Mouse (Mus musculus) ES-E14 (cell line): ENCODE data around the gene Alx1. TPM values are rescaled to one million over a fixed set of nuclear protein-coding genes. Genes with fewer than 3 reads are reported as not detected.

Experiments used
- DNase-seq: peaks from one replicate; pipeline ENCODE4 v3.0.0-alpha.2; 2013; ENCODE audit warnings: low read depth, low spot score
- H3K27ac ChIP-seq: 2 replicates; pipeline ENCODE4 v1.5.1; 2012; ENCODE audit warnings: low read depth, mild to moderate bottlenecking, low read length, moderate library complexity, mixed read lengths; ENCODE audit not compliant: poor library complexity, insufficient read depth, severe bottlenecking
- H3K36me3 ChIP-seq: 2 replicates; pipeline ENCODE4 v1.6.1; 2012; ENCODE audit warnings: mild to moderate bottlenecking, low read length, moderate library complexity, mixed read lengths; ENCODE audit not compliant: control insufficient read depth, poor library complexity, insufficient read depth, severe bottlenecking
- H3K4me1 ChIP-seq, 2 experiments: fragments of 150-350 bp in 1 of 2; sonication (generic) in 1 of 2; 2 replicates each; pipeline ENCODE4 v1.6.1; 2012; ENCODE audit warnings: low read length in 2 of 2, mild to moderate bottlenecking in 1 of 2, mixed read lengths in 1 of 2; ENCODE audit not compliant: control insufficient read depth in 2 of 2, insufficient read depth in 2 of 2, poor library complexity in 1 of 2
- H3K4me3 ChIP-seq, 2 experiments: fragments of 150-350 bp in 1 of 2; sonication (generic) in 1 of 2; 2 replicates each; pipeline ENCODE4 v1.5.1; 2012; ENCODE audit warnings: low read length in 2 of 2, low read depth in 1 of 2, mild to moderate bottlenecking in 1 of 2, mixed read lengths in 1 of 2; ENCODE audit not compliant: insufficient read depth in 1 of 2, poor library complexity in 1 of 2, severe bottlenecking in 1 of 2
- H3K9ac ChIP-seq: 2 replicates; pipeline ENCODE4 v1.6.1; 2012; ENCODE audit warnings: low read depth, mild to moderate bottlenecking, low read length, mixed read lengths; ENCODE audit not compliant: poor library complexity, insufficient read depth, severe bottlenecking
- H3K9me3 ChIP-seq: fragments of 150-350 bp; sonication (generic); 2 replicates; pipeline ENCODE4 v1.6.1; 2012; ENCODE audit warnings: low read depth, mild to moderate bottlenecking, low read length; ENCODE audit not compliant: control insufficient read depth, insufficient read depth
- CHD2 ChIP-seq: IDR thresholded peaks from 2 replicates; pipeline ENCODE4 v1.6.1; 2014; ENCODE audit warnings: mild to moderate bottlenecking, low read depth, low read length, inconsistent platforms
- HCFC1 ChIP-seq: IDR thresholded peaks from 2 replicates; pipeline ENCODE4 v1.6.1; 2012; ENCODE audit warnings: low read length, inconsistent platforms, borderline replicate concordance; ENCODE audit not compliant: insufficient read depth
- MAFK ChIP-seq: IDR thresholded peaks from 2 replicates; pipeline ENCODE4 v1.6.1; 2014; ENCODE audit warnings: mild to moderate bottlenecking, low read depth, low read length, inconsistent platforms; ENCODE audit not compliant: insufficient read depth
- ZC3H11A ChIP-seq: IDR thresholded peaks from 2 replicates; pipeline ENCODE4 v1.6.1; 2012; ENCODE audit warnings: low read depth, mild to moderate bottlenecking, inconsistent platforms, low read length, borderline replicate concordance
- ZNF384 ChIP-seq: IDR thresholded peaks from 2 replicates; pipeline ENCODE4 v1.6.1; 2012; ENCODE audit warnings: low read depth, low read length, inconsistent platforms
- in situ Hi-C, 2 experiments: fragments of 600-800 bp; cut with MboI; formaldehyde crosslinking; loops; one replicate each; pipeline ENCODE4 v1.15.1; 2025; ENCODE audit warnings: low sequenced_read_pairs in 2 of 2, inconsistent platforms in 1 of 2; ENCODE audit not compliant: unreplicated experiment in 2 of 2
- total RNA-seq: library from RNA; depleted of rRNA; stranded (reverse); fragments of 300-350 nt; gene quantifications from 2 replicates; pipeline ENCODE4 v1.2.3, GENCODE M21; 2012; rRNA removed

The Alx1 gene
- total RNA-seq, 1 experiment: 0.49 TPM

DNA sequence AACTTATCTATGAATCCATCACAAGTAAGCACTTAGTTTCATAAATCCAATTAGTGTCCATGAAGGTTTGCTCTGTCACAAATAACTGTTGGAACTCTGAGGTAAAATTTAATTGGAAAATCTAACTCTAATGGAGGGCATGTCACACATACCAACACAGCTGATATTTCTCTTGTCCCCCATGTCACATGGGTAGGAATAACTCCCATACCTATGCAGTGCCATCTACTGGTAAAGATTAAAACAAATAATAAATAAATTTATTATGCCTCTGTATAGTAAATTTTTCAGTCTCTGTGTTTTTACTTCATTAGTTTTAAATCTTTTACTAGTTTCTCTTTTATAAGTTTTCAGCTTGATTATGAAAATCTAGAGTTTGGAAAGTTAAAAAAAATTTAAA, 30.4 kb downstream of the Alx1 start:
- no peak for DNase-seq
- TF ChIP-seq ZNF384: no peak
- no peak for TF ChIP-seq ZC3H11A
- TF ChIP-seq CHD2: no peak
- no peak for TF ChIP-seq HCFC1
- no peak for TF ChIP-seq MAFK
- in situ Hi-C loops: no loop called here
- Histone ChIP-seq H3K9ac (no peak overlapping the region), H3K4me1 (no peaks in the 10 kb centered on the region), H3K36me3 (no peaks in the 10 kb centered on the region), H3K27ac (no peak overlapping the region), H3K9me3 (no peaks in the 10 kb centered on the region), H3K4me3 (no peak overlapping the region)

DNA sequence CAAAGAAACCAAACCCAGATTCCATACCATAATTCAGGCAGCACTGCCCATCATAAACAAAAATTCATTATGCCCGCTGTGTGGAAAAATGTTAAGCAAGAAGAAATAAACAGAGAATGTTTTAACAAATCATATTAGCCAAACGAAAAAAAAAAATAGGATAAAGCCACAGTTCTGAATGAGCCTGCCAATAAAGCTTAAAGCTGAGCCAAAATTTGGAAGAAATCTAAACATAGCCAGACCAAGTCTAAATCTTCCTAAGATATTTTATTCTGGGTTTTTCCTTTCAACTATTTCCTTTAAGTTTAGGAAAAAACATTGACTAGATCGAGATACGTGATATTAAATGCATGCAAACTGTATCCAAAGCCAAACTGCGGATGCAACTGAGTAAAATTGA, 54.9 kb downstream of the Alx1 start:
- Histone ChIP-seq H3K4me1 (no peaks in the 10 kb centered on the region), H3K9me3 (no peaks in the 10 kb centered on the region), H3K9ac (no peak overlapping the region), H3K4me3 (no peak overlapping the region), H3K27ac (no peak overlapping the region), H3K36me3 (no peaks in the 10 kb centered on the region)
- TF ChIP-seq MAFK: no peak
- no peak for TF ChIP-seq HCFC1
- no peak for TF ChIP-seq CHD2
- TF ChIP-seq ZC3H11A: no peak
- TF ChIP-seq ZNF384: no peak
- DNase-seq: no peak
- in situ Hi-C loops: no loop called here

DNA sequence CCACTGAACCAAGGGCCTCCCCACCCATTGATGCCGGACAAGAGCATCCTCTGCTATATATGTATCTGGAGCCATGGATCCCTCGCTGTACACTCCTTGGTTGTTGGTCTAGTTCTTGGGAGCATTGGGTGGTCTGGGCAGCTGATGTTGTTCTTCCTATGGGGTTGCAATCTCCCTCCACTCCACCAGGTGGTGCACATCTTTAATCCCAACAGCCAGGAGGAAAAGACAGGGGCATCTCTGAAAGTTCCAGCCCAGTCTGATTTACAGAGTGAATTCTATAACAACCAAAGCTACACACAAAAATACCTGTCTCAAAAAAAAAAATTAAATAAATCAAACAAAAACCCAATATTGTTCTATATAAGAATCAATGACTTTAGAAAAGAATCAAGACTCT, 70.4 kb downstream of the Alx1 start:
- no peak for TF ChIP-seq MAFK
- no peak for TF ChIP-seq ZC3H11A
- no peak for TF ChIP-seq ZNF384
- no peak for TF ChIP-seq CHD2
- no peak for TF ChIP-seq HCFC1
- peak; percentile 50 for DNase-seq
- Histone ChIP-seq H3K36me3 (no peaks in the 10 kb centered on the region), H3K4me3 (no peak overlapping the region), H3K27ac (no peak overlapping the region), H3K9ac (no peak overlapping the region), H3K4me1 (no peaks in the 10 kb centered on the region), H3K9me3 (no peaks in the 10 kb centered on the region)
- in situ Hi-C loops: no loop called here

Other genes starting within 250 kb of the Alx1 start
- gene Lrriq1, start 206.1 kb upstream of the Alx1 start, total RNA-seq: 0.31 and 0.53 TPM in 2 replicates